Comparison of ENCODE assay signal across 16 mouse cellular contexts in genomic region chr9:112811946-112812345, GRCm38 (mm10).
DNase-seq lines count a peak whose midpoint lies in the region; ATAC-seq lines count a peak whose summit lies in the region.
"Had no signal": no experiment of that assay in that cellular context is flagged by ENCODE, and none has a peak within 500 bp of the region (broad histone marks: within the 10 kb centered on the region; RNA-seq: fewer than 3 reads in every experiment).

No protein-coding gene starts in this region.

- H3K4me2 ChIP-seq in kidney, embryonic 14.5 days (replicated peaks; ENCODE audit: low read depth, low read length): no peak overlapping the region
- H3K4me2 ChIP-seq: embryonic facial prominence, embryonic 12.5 days; forebrain, embryonic 15.5 days; liver, embryonic 13.5 days had no signal

- H3K4me3 ChIP-seq in kidney, embryonic 14.5 days (ENCODE audit: low read length): no peak overlapping the region
- H3K4me3 ChIP-seq: embryonic facial prominence, embryonic 12.5 days; forebrain, embryonic 15.5 days; liver, embryonic 13.5 days had no signal

- no peak for ATAC-seq in kidney, embryonic 14.5 days (ENCODE audit: low FRiP score, low TSS enrichment)
- peak; percentile 58; the same call in 1 of the 2 replicates for ATAC-seq in common myeloid progenitor, adult 5-6 weeks (replicated peaks; ENCODE audit: low read depth, poor library complexity, severe bottlenecking)
- ATAC-seq in frontal cortex, adult (ENCODE audit: low TSS enrichment): no peak
- ATAC-seq: forebrain, embryonic 15.5 days had no signal

- no peaks in the 10 kb centered on the region for H3K36me3 ChIP-seq in kidney, embryonic 14.5 days (ENCODE audit: control insufficient read depth, insufficient read depth, low read length)
- H3K36me3 ChIP-seq: embryonic facial prominence, embryonic 12.5 days; forebrain, embryonic 15.5 days; liver, embryonic 13.5 days had no signal

- no peaks in the 10 kb centered on the region for H3K9me3 ChIP-seq in kidney, embryonic 14.5 days (ENCODE audit: control insufficient read depth, low read length)
- H3K9me3 ChIP-seq: embryonic facial prominence, embryonic 12.5 days; forebrain, embryonic 15.5 days had no signal

- H3K9ac ChIP-seq in kidney, embryonic 14.5 days (ENCODE audit: low read depth, low read length): no peak overlapping the region
- H3K9ac ChIP-seq: embryonic facial prominence, embryonic 12.5 days; forebrain, embryonic 15.5 days; liver, embryonic 13.5 days had no signal

- 43% methylated on average over 1 of the region's 1 CpGs for WGBS in kidney, embryonic 14.5 days

- peak; percentile 49 to 51 for DNase-seq in cerebellum, postnatal 10 days
- DNase-seq in cerebellum, postnatal 36 days: no peak
- DNase-seq in kidney, postnatal 10 days: peak; percentile 9
- DNase-seq in A20 (ENCODE audit: low read depth, low spot score): peak; percentile 1
- no peak for DNase-seq in lung, postnatal 4 days
- DNase-seq: adrenal gland, postnatal 25 days; cerebellum, adult 11-12 months; heart, postnatal 36 days; kidney, adult 18-20 months; liver, embryonic 13.5 days; spleen, adult 18-20 months had no signal

- no peaks in the 10 kb centered on the region for H3K27me3 ChIP-seq in kidney, embryonic 14.5 days (ENCODE audit: control insufficient read depth, insufficient read depth, low read length)
- H3K27me3 ChIP-seq: embryonic facial prominence, embryonic 12.5 days; forebrain, embryonic 15.5 days; liver, embryonic 13.5 days had no signal

- no peaks in the 10 kb centered on the region for H3K4me1 ChIP-seq in kidney, embryonic 14.5 days (ENCODE audit: control insufficient read depth, insufficient read depth, low read length)
- H3K4me1 ChIP-seq: embryonic facial prominence, embryonic 12.5 days; forebrain, embryonic 15.5 days; liver, embryonic 13.5 days had no signal

- H3K27ac ChIP-seq in kidney, embryonic 14.5 days (ENCODE audit: low read depth, low read length): no peak overlapping the region
- H3K27ac ChIP-seq: embryonic facial prominence, embryonic 12.5 days; forebrain, embryonic 15.5 days; liver, embryonic 13.5 days had no signal

Comparison
In these comparisons a context has a peak if more than half of its experiments do, and no peak if none do; other contexts are left out.
1. DNase-seq: peak in cerebellum, postnatal 10 days (2 of 2), kidney, postnatal 10 days (single experiment) and A20 (single experiment); none in cerebellum, postnatal 36 days (0 of 2) and lung, postnatal 4 days (0 of 2).